Mouse (Mus musculus) forebrain, postnatal 0 days (tissue): Measurements from ENCODE around the gene Gpr132. TPM values are rescaled to one million over a fixed set of nuclear protein-coding genes. Genes with fewer than 3 reads are reported as not detected.

ENCODE experiments used
- ATAC-seq: fragments of 200-750 bp; cut with Nextera tagmentation; 2 replicates; pipeline ENCODE4 v1.8.0; 2017; ENCODE audit warnings: mild to moderate bottlenecking, moderate library complexity
- DNase-seq: peaks from one replicate; pipeline ENCODE4 v3.0.0-alpha.2; 2015
- H3K27ac ChIP-seq: fragments of 300-500 bp; sonication (generic); 2 replicates; pipeline ENCODE4 v1.5.1; 2014; ENCODE audit warnings: low read depth, mild to moderate bottlenecking, antibody characterized with exemption, low read length, moderate library complexity, mixed read lengths
- H3K27me3 ChIP-seq: fragments of 300-500 bp; sonication (generic); 2 replicates; pipeline ENCODE4 v1.6.1; 2014; ENCODE audit warnings: mild to moderate bottlenecking, low read length, mixed read lengths; ENCODE audit not compliant: insufficient read depth
- H3K36me3 ChIP-seq: fragments of 300-500 bp; sonication (generic); 2 replicates; pipeline ENCODE4 v1.6.1; 2014; ENCODE audit warnings: mild to moderate bottlenecking, moderate library complexity; ENCODE audit not compliant: insufficient read depth
- H3K4me1 ChIP-seq: fragments of 300-500 bp; sonication (generic); 2 replicates; pipeline ENCODE4 v1.6.1; 2014; ENCODE audit warnings: antibody characterized with exemption; ENCODE audit not compliant: insufficient read depth
- H3K4me2 ChIP-seq: fragments of 300-500 bp; sonication (generic); 2 replicates; pipeline ENCODE4 v1.6.1; 2014; ENCODE audit warnings: low read depth, mild to moderate bottlenecking, moderate library complexity
- H3K4me3 ChIP-seq: fragments of 300-500 bp; sonication (generic); 2 replicates; pipeline ENCODE4 v1.5.1; 2014; ENCODE audit warnings: low read depth, low read length, mixed read lengths
- H3K9ac ChIP-seq: fragments of 300-500 bp; sonication (generic); 2 replicates; pipeline ENCODE4 v1.6.1; 2014; ENCODE audit warnings: mild to moderate bottlenecking
- H3K9me3 ChIP-seq: fragments of 300-500 bp; sonication (generic); 2 replicates; pipeline ENCODE4 v1.6.1; 2016; ENCODE audit warnings: low read length
- CTCF ChIP-seq: sonication (generic); IDR thresholded peaks from 2 replicates; pipeline ENCODE4 v1.5.1; 2016; ENCODE audit warnings: antibody characterized with exemption, control low read depth, low read depth
- WGBS: fragments of 180-500 bp; shearing (Covaris S2); extraction: QIAGEN DNeasy Blood & Tissue Kit; methylation state at CpG from one replicate; pipeline ENCODE4 v1.1.7; 2014; 5-methylcytosine and 5-hydroxymethylcytosine counted together
- polyA plus RNA-seq: library from polyadenylated mRNA; unstranded; fragments of >200 nt; fragmentation: Nextera tagmentation; extraction: Ambion mirVana; gene quantifications from 2 replicates; pipeline ENCODE4 v1.2.1, GENCODE M21; 2015
- total RNA-seq: library from RNA; depleted of rRNA; stranded (reverse); fragments of >200 nt; gene quantifications from 2 replicates; pipeline ENCODE4 v1.2.3, GENCODE M21; 2014

Gpr132 gene
- total and polyA plus RNA-seq, 2 experiments from 2014 or later, result 0.10 TPM; not detected in 1

- no peaks in the 10 kb centered on the region for H3K36me3 ChIP-seq
- no peak overlapping the region for H3K27ac ChIP-seq
- WGBS, result 82% methylated on average over 25 of the region's 25 CpGs
- H3K4me1 ChIP-seq, result no peaks in the 10 kb centered on the region
- ATAC-seq (no peak), DNase-seq (no peak)
- no peak for TF ChIP-seq CTCF
- no peaks in the 10 kb centered on the region for H3K27me3 ChIP-seq
- H3K9me3 ChIP-seq, result no peaks in the 10 kb centered on the region
- no peak overlapping the region for H3K4me3 ChIP-seq
- no peak overlapping the region for H3K4me2 ChIP-seq
- no peak overlapping the region for H3K9ac ChIP-seq
These were observed 27.6 kb downstream of the Gpr132 start for GRCm38 (mm10) chr12:112840209-112841086.

DNA sequence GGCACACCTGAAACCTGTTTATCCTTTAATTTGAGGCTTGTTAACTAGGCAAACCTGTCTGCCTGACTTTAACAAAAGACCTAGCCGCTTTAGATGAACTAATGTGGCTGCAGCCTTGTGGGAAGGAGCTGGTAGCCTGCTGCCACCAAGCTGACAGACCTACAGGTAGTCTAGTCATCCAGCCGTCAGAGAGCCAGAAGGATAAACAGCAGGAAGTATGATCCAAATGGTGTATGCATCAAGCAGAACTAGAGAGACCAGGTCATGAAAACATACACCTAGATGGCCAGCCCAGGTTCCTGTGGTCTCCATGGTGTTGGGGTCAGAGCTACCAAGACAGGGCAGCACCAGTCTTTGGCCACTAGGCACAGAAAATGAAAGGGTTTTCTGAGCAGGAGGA, 33.0 kb downstream of the Gpr132 start:
- no peak for TF ChIP-seq CTCF
- no peak overlapping the region for H3K27ac ChIP-seq
- 68% methylated on average over 2 of the region's 2 CpGs for WGBS
- H3K9me3 ChIP-seq, result no peaks in the 10 kb centered on the region
- no peak overlapping the region for H3K4me2 ChIP-seq
- H3K4me3 ChIP-seq, result no peak overlapping the region
- DNase-seq (no peak), ATAC-seq (no peak)
- no peaks in the 10 kb centered on the region for H3K36me3 ChIP-seq
- H3K9ac ChIP-seq, result no peak overlapping the region
- no peaks in the 10 kb centered on the region for H3K27me3 ChIP-seq
- no peaks in the 10 kb centered on the region for H3K4me1 ChIP-seq

DNA sequence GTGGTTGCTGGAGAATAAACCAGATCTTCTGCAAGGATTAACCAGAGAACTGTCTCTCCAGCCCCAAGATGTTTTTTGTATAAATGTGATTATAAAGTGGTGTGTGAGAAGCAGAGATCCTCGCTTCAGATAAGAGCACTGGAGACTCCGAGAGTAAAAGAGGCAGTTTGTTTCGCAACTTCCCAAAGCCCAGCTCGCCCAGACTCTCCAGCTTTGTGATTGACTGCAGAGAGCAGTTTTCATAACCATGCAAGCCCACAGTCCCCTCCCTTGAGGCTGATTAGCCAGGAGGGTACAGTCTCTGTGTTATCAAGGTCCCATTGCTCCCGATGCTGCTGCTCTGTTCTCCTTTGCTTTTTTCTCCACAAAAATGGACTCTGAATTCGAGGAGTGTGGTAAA, 34.5 kb downstream of the Gpr132 start:
- Histone ChIP-seq H3K27me3 (no peaks in the 10 kb centered on the region), H3K4me3 (no peak overlapping the region), H3K9ac (no peak overlapping the region), H3K27ac (no peak overlapping the region), H3K4me1 (no peaks in the 10 kb centered on the region), H3K4me2 (no peak overlapping the region), H3K36me3 (no peaks in the 10 kb centered on the region), H3K9me3 (no peaks in the 10 kb centered on the region)
- TF ChIP-seq CTCF, result no peak
- WGBS, result 94% methylated on average over 6 of the region's 6 CpGs
- no peak for DNase-seq
- ATAC-seq, result no peak

- Histone ChIP-seq H3K9me3 (no peaks in the 10 kb centered on the region), H3K9ac (no peak overlapping the region), H3K36me3 (peaks cover under 1% of the 10 kb centered on the region; the same call in 1 of the 2 replicates), H3K4me1 (peaks cover 6% of the 10 kb centered on the region; the same call in 1 of the 2 replicates), H3K27me3 (no peaks in the 10 kb centered on the region), H3K4me3 (no peak overlapping the region), H3K27ac (no peak overlapping the region), H3K4me2 (no peak overlapping the region)
- 98% methylated on average over 5 of the region's 5 CpGs for WGBS
- ATAC-seq, result no peak
- TF ChIP-seq CTCF, result no peak
- no peak for DNase-seq
These were observed 35.6 kb downstream of the Gpr132 start for GRCm38 (mm10) chr12:112832411-112832810.

- WGBS, result 93% methylated on average over 3 of the region's 3 CpGs
These were observed 37.5 kb downstream of the Gpr132 start for GRCm38 (mm10) chr12:112830570-112830969.

GRCm38 (mm10) chr12:112830141-112830540, 37.9 kb downstream of the Gpr132 start:
- DNase-seq (no peak), ATAC-seq (no peak)
- H3K4me1 ChIP-seq, result peaks cover 13% of the 10 kb centered on the region
- H3K27me3 ChIP-seq, result no peaks in the 10 kb centered on the region
- no peaks in the 10 kb centered on the region for H3K9me3 ChIP-seq
- H3K36me3 ChIP-seq, result peaks cover 11% of the 10 kb centered on the region
- H3K4me3 ChIP-seq, result peak overlapping the region; percentile 93
- peak overlapping the region; percentile 71 for H3K4me2 ChIP-seq
- H3K27ac ChIP-seq, result peak overlapping the region; percentile 80
- peak overlapping the region; percentile 71 for H3K9ac ChIP-seq
- WGBS, result 20% methylated on average over 2 of the region's 2 CpGs
- TF ChIP-seq CTCF, result no peak

More at GRCm38 (mm10) chr12:112830570-112830969, 37.5 kb downstream of the Gpr132 start:
- DNase-seq, result no peak
- peak overlapping the region; percentile 93 for H3K4me3 ChIP-seq
- no peak for ATAC-seq
- peak overlapping the region; percentile 71 for H3K9ac ChIP-seq
- no peak overlapping the region for H3K27ac ChIP-seq
- TF ChIP-seq CTCF, result no peak
- peaks cover 11% of the 10 kb centered on the region for H3K36me3 ChIP-seq
- H3K27me3 ChIP-seq, result no peaks in the 10 kb centered on the region
- no peaks in the 10 kb centered on the region for H3K9me3 ChIP-seq
- H3K4me2 ChIP-seq, result peak overlapping the region; percentile 71
- H3K4me1 ChIP-seq, result peaks cover 12% of the 10 kb centered on the region

DNA sequence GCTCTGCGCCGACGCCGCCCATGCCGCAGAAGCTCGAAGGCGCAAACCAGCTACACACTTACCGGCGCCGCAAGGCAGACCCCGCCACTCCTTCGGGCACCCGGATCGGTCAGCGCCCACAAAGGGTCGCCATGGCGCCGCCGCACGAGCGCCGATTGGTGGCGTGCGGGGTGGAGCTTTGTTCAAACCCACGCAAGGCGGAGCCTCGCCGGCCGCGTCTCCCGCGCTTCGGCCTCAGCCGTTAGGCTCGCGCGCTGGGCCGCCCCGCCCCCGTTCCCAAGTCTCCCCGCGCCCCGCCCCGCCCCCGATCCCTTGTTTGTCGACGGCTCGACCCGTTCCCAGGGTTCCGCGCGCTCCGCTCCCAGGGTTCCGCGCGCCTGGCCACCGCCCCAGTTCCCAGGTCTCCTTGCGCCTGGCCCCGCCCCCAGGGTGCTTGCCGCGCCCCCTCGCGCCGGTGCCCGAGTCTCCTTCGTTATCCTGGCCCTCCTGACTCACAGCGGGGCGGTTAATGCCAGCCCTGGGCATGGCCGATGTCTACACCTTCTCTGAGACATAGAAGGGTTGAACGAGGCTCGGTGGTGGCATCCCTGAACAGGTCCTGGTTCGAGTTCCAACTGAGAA, 38.7 kb downstream of the Gpr132 start, which contains the start of gene Cdca4:
Cdca4 (minus strand) TSS at position 180 of the 621 bp plus-strand sequence.
- ATAC-seq, result peak; percentile 97
- DNase-seq, result peak; percentile 99
- WGBS, result 4% methylated on average over 64 of the region's 72 CpGs
- H3K4me3 ChIP-seq, result peak within 1 kb of the TSS; percentile 93
- H3K36me3 ChIP-seq, result peaks cover 11% of the 10 kb centered on the region
- peak within 1 kb of the TSS; percentile 76 for H3K4me2 ChIP-seq
- H3K9me3 ChIP-seq, result no peaks in the 10 kb centered on the region
- TF ChIP-seq CTCF, result peak; percentile 38
- peaks cover 13% of the 10 kb centered on the region for H3K4me1 ChIP-seq
- H3K27me3 ChIP-seq, result no peaks in the 10 kb centered on the region
- peak within 1 kb of the TSS; percentile 89 for H3K27ac ChIP-seq
- peak within 1 kb of the TSS; percentile 96 for H3K9ac ChIP-seq
